Mouse (Mus musculus): ENCODE measurements around the gene Retn. TPM values are rescaled to one million over a fixed set of nuclear protein-coding genes. Genes with fewer than 3 reads are reported as not detected.

Gene Retn
- polyA plus RNA-seq, 1 experiment from 2014 or later: 0.58 TPM

DNA sequence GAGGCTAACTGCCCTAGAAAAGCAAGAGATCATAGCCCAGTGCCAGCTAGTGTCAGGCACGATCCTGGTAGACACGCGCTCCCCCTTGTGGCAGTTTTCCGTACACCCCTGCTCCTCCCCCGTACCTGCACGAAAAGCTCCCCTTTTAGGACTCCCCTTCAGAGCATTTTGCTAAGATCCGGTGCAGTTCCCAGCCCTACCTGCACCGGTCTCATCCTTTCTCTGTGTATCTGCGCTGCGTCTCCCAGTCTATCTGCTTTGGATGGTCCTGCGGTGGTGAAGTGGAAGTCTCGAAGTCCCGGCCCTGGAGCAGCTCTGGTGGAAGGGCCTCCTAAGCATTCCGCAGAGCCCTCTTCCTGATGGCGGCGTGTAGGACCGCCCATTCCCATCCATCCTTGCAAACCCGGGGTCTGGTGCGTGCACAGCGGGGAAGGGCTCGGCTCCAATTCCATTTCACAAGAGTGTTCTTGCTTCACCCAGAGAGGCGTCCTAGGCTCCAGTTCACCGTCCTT is 16.5 kb downstream of the Retn start, which contains the start of gene Fcor:
TSS of gene Fcor (minus strand) at position 383 of the 512 bp plus-strand sequence.
- DNase-seq (ENCODE audit: low spot score): peak; percentile 90
- WGBS: 2% methylated on average over 23 of the region's 23 CpGs

DNA sequence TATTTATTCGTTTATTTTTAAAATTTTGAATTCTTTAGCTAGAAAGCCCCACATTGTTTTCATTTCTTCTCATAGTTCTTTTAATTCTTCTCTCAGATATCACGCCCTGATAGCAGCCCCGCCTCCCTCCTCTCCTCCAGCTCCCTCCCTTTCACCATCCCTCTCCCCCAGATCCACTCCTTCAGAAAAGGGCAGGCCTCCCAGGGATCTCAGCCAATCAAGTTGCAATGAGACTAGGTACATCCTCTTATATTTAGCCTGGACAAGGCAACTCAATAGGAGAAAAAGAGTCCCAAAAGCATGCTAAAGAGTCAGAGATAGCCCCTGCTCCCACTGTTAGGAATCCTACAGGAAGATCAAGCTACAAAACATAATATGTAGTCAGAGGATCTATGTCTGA is 19.1 kb downstream of the Retn start:
- H3K4me3 ChIP-seq (replicated peaks; ENCODE audit: low read depth, low read length): no peak overlapping the region
- no peak overlapping the region for H3K4me2 ChIP-seq (ENCODE audit: low read length)
- DNase-seq (ENCODE audit: low spot score) (no peak), ATAC-seq (replicated peaks; ENCODE audit: low FRiP score, low read depth) (no peak)
- WGBS: 42% methylated on average over 3 of the region's 3 CpGs
- H3K4me1 ChIP-seq (replicated peaks; ENCODE audit: insufficient read depth, low read length): peaks cover 10% of the 10 kb centered on the region; the same call in 1 of the 2 replicates
- H3K9ac ChIP-seq (ENCODE audit: low read depth, low read length): no peak overlapping the region
- peaks cover 10% of the 10 kb centered on the region for H3K36me3 ChIP-seq (ENCODE audit: insufficient read depth, low read length)
- no peak for TF ChIP-seq CTCF (IDR thresholded peaks at IDR 0.05; ENCODE audit: low read depth)
- H3K9me3 ChIP-seq (replicated peaks; ENCODE audit: low read length): no peaks in the 10 kb centered on the region
- no peak overlapping the region for H3K27ac ChIP-seq
- H3K27me3 ChIP-seq (ENCODE audit: insufficient read depth, low read length): no peaks in the 10 kb centered on the region

More for the DNA sequence above, 16.5 kb downstream of the Retn start, which contains the start of gene Fcor:
- TF ChIP-seq CTCF (IDR thresholded peaks at IDR 0.05; ENCODE audit: low read depth): peak; percentile 86
- peak; percentile 73 for ATAC-seq (replicated peaks; ENCODE audit: low FRiP score, low read depth)
- no peaks in the 10 kb centered on the region for H3K9me3 ChIP-seq (replicated peaks; ENCODE audit: low read length)
- H3K4me3 ChIP-seq (replicated peaks; ENCODE audit: low read depth, low read length): peak within 1 kb of the TSS; percentile 44
- peak within 1 kb of the TSS; percentile 58 for H3K9ac ChIP-seq (ENCODE audit: low read depth, low read length)
- H3K27me3 ChIP-seq (ENCODE audit: insufficient read depth, low read length): no peaks in the 10 kb centered on the region
- H3K36me3 ChIP-seq (ENCODE audit: insufficient read depth, low read length): no peaks in the 10 kb centered on the region
- peak within 1 kb of the TSS; percentile 54; the same call in 1 of the 2 replicates for H3K27ac ChIP-seq
- no peaks in the 10 kb centered on the region for H3K4me1 ChIP-seq (replicated peaks; ENCODE audit: insufficient read depth, low read length)
- peak within 1 kb of the TSS; percentile 75 for H3K4me2 ChIP-seq (ENCODE audit: low read length)

DNA sequence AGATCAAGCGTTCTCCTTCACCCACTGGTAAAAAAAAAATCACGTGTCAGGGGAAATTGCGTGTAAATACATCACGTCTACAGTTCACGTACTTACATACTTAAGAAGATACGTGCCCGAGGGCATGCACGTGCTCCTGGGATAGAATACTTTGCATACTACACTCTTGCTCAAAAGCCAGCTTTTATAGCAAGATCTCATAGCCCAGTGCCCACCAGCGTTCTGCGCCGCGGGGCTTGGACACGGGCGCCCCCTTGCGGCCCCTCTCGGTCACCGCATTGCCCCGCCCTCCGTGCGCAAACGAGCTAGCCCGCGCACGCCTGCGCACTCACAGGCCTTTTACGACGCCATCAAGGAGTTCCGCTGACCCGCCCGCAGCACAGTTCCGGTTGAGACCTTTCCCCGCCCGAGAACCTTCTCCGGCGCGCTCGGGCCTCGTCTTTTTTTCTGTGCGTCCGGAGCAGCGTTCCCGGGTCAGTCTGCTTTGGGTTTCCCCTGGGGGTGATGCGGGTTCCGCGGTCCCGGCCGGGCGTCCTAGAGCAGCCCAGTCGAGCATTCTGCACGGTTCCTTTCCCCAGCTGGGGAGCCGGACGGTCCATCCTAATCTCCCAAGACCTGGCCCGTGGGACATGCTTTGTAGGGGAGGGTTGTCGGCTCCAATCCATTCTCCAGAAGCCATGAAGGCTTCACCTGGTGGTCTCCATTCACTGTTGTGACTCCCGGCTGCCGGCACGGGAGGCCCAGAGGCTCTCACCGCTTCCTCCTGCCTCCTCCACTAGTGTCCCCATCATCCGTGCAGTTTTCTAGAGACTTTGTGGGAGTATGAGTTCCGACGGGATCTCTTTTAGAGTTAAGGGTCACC is 20.8 kb downstream of the Retn start, which contains the start of gene Trappc5:
TSS of gene Trappc5 (plus strand) at position 169 of the 862 bp plus-strand sequence.
- Histone ChIP-seq H3K4me2 (ENCODE audit: low read length) (peak within 1 kb of the TSS; percentile 61), H3K9ac (ENCODE audit: low read depth, low read length) (peak within 1 kb of the TSS; percentile 76), H3K4me1 (replicated peaks; ENCODE audit: insufficient read depth, low read length) (peaks cover 10% of the 10 kb centered on the region; the same call in 1 of the 2 replicates), H3K4me3 (replicated peaks; ENCODE audit: low read depth, low read length) (peak within 1 kb of the TSS; percentile 70), H3K36me3 (ENCODE audit: insufficient read depth, low read length) (peaks cover 19% of the 10 kb centered on the region), H3K27me3 (ENCODE audit: insufficient read depth, low read length) (no peaks in the 10 kb centered on the region), H3K9me3 (replicated peaks; ENCODE audit: low read length) (no peaks in the 10 kb centered on the region), H3K27ac (peak within 1 kb of the TSS; percentile 92)
- DNase-seq (ENCODE audit: low spot score) (peak; percentile 98), ATAC-seq (replicated peaks; ENCODE audit: low FRiP score, low read depth) (peak; percentile 80)
- 1% methylated on average over 61 of the region's 61 CpGs for WGBS
- peak; percentile 98 for TF ChIP-seq CTCF (IDR thresholded peaks at IDR 0.05; ENCODE audit: low read depth)

DNA sequence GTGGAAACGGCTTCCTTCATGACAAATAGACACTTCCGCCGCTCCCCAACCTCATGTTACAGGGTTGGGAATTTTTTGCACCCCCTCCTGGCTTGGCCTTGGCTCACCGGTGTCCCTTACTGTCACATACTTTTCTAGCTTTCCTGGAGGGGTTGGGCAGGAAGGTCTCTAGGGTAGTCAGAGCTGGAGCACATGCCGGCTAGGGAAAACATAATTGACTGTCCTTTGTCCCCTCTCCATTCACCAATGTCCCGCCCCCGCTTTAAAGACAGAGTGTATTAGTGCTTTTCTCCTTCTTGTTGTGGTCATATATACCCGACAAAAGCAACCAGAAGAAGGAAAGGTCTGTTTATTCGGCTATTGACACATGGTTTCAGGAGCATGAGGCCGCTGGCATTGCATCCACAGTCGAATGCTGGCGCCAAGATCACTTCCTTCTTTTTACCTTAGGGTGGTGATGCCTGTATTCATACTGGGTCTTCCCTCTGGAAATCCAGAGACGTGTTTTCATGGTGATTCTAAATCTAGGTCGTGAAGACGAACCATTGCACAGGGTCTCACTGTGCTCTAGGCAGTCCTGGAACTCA is 21.5 kb downstream of the Retn start:
- peaks cover 20% of the 10 kb centered on the region for H3K36me3 ChIP-seq (ENCODE audit: insufficient read depth, low read length)
- peaks cover 10% of the 10 kb centered on the region; the same call in 1 of the 2 replicates for H3K4me1 ChIP-seq (replicated peaks; ENCODE audit: insufficient read depth, low read length)
- H3K4me3 ChIP-seq (replicated peaks; ENCODE audit: low read depth, low read length): peak overlapping the region; percentile 70
- no peak for TF ChIP-seq CTCF (IDR thresholded peaks at IDR 0.05; ENCODE audit: low read depth)
- H3K4me2 ChIP-seq (ENCODE audit: low read length): peak overlapping the region; percentile 61
- H3K9me3 ChIP-seq (replicated peaks; ENCODE audit: low read length): no peaks in the 10 kb centered on the region
- H3K9ac ChIP-seq (ENCODE audit: low read depth, low read length): peak overlapping the region; percentile 76
- H3K27ac ChIP-seq: peak overlapping the region; percentile 92
- no peaks in the 10 kb centered on the region for H3K27me3 ChIP-seq (ENCODE audit: insufficient read depth, low read length)
- WGBS: 4% methylated on average over 15 of the region's 15 CpGs
- peak; percentile 54 for DNase-seq (ENCODE audit: low spot score)
- no peak for ATAC-seq (replicated peaks; ENCODE audit: low FRiP score, low read depth)

DNA sequence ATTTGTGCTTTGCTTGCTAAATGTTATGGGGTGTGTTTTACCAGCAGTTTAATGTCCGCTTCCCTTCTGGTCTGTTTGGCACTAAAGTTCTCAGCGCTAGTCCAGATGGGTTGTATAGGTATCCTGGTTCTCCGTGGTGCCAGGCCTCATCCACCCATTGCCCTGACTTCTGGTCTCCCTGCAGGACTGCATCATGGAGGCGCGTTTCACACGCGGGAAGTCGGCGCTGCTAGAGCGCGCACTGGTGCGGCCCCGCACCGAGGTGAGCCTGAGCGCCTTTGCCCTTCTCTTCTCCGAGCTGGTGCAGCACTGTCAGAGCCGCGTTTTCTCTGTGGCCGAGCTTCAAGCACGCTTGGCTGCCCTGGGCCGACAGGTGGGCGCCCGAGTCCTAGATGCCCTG is 23.3 kb downstream of the Retn start:
- 95% methylated on average over 23 of the region's 23 CpGs for WGBS
- no peak overlapping the region for H3K9ac ChIP-seq (ENCODE audit: low read depth, low read length)
- H3K4me3 ChIP-seq (replicated peaks; ENCODE audit: low read depth, low read length): no peak overlapping the region
- H3K9me3 ChIP-seq (replicated peaks; ENCODE audit: low read length): no peaks in the 10 kb centered on the region
- H3K27ac ChIP-seq: no peak overlapping the region
- peaks cover 10% of the 10 kb centered on the region; the same call in 1 of the 2 replicates for H3K4me1 ChIP-seq (replicated peaks; ENCODE audit: insufficient read depth, low read length)
- TF ChIP-seq CTCF (IDR thresholded peaks at IDR 0.05; ENCODE audit: low read depth): no peak
- H3K27me3 ChIP-seq (ENCODE audit: insufficient read depth, low read length): no peaks in the 10 kb centered on the region
- no peak for DNase-seq (ENCODE audit: low spot score)
- ATAC-seq (replicated peaks; ENCODE audit: low FRiP score, low read depth): no peak
- no peak overlapping the region for H3K4me2 ChIP-seq (ENCODE audit: low read length)
- peaks cover 20% of the 10 kb centered on the region for H3K36me3 ChIP-seq (ENCODE audit: insufficient read depth, low read length)

DNA sequence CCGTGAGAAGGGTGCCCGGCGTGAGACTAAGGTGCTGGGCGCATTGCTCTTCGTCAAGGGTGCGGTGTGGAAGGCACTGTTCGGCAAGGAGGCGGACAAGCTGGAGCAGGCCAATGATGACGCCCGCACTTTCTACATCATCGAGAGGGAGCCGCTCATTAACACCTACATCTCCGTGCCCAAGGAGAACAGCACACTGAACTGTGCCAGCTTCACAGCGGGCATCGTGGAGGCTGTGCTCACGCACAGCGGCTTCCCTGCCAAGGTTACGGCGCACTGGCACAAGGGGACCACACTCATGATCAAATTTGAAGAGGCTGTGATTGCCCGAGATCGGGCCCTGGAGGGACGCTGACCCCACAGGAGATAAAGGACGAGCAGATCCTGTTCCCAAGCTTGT is 23.7 kb downstream of the Retn start:
- no peak for TF ChIP-seq CTCF (IDR thresholded peaks at IDR 0.05; ENCODE audit: low read depth)
- no peaks in the 10 kb centered on the region for H3K27me3 ChIP-seq (ENCODE audit: insufficient read depth, low read length)
- no peak overlapping the region for H3K4me2 ChIP-seq (ENCODE audit: low read length)
- DNase-seq (ENCODE audit: low spot score) (no peak), ATAC-seq (replicated peaks; ENCODE audit: low FRiP score, low read depth) (no peak)
- no peak overlapping the region for H3K9ac ChIP-seq (ENCODE audit: low read depth, low read length)
- 95% methylated on average over 23 of the region's 23 CpGs for WGBS
- peaks cover 10% of the 10 kb centered on the region; the same call in 1 of the 2 replicates for H3K4me1 ChIP-seq (replicated peaks; ENCODE audit: insufficient read depth, low read length)
- no peak overlapping the region for H3K27ac ChIP-seq
- no peak overlapping the region for H3K4me3 ChIP-seq (replicated peaks; ENCODE audit: low read depth, low read length)
- H3K9me3 ChIP-seq (replicated peaks; ENCODE audit: low read length): no peaks in the 10 kb centered on the region
- H3K36me3 ChIP-seq (ENCODE audit: insufficient read depth, low read length): peaks cover 20% of the 10 kb centered on the region
